Mouse (Mus musculus) yolk sac, embryonic 10.5 days (tissue): Measurements from ENCODE around the gene Kif2a.
"Not testable (repeated sequence)": the region's sequence is repeated elsewhere in the genome, so short reads cannot be mapped to it uniquely, and the experiment has no call there.

Experiments
- DNase-seq: peaks from one replicate; pipeline ENCODE4 v3.0.0-alpha.2; 2017; ENCODE audit warnings: low spot score

Kif2a gene

GRCm38 (mm10) chr13:106936256-106937137 is 85.4 kb downstream of the Kif2a start, which contains the start of gene Ipo11:
Gene Ipo11 (minus strand): TSS chr13:106936958.
- peak; percentile 92 for DNase-seq

GRCm38 (mm10) chr13:106935871-106936255 is 86.1 kb downstream of the Kif2a start:
- DNase-seq = no peak

GRCm38 (mm10) chr13:106929201-106929600 is 92.7 kb downstream of the Kif2a start:
- DNase-seq = no peak

- no peak for DNase-seq
Measured at GRCm38 (mm10) chr13:106928296-106928695, 93.6 kb downstream of the Kif2a start.

- not testable (repeated sequence) for DNase-seq
Measured at GRCm38 (mm10) chr13:106925921-106926320, 96.0 kb downstream of the Kif2a start.

- DNase-seq = no peak
Measured at GRCm38 (mm10) chr13:106918322-106919050, 103.4 kb downstream of the Kif2a start.

- DNase-seq = peak; percentile 14
Measured at GRCm38 (mm10) chr13:106913125-106913736, 108.7 kb downstream of the Kif2a start.

GRCm38 (mm10) chr13:106910096-106910495 is 111.8 kb downstream of the Kif2a start:
- DNase-seq = no peak
